Mouse (Mus musculus) bone marrow macrophage, adult 2 months (primary cell): ENCODE results near the gene Fuca1. TPM values are rescaled to one million over a fixed set of nuclear protein-coding genes. Genes with fewer than 3 reads are reported as not detected.
"Not testable (repeated sequence)": the region's sequence is repeated elsewhere in the genome, so short reads cannot be mapped to it uniquely, and the experiment has no call there.

Source experiments
- H3K27ac ChIP-seq: 2 replicates; pipeline ENCODE4 v1.5.1; 2012; ENCODE audit warnings: low read depth, low read length; ENCODE audit not compliant: insufficient read depth
- H3K4me1 ChIP-seq: 2 replicates; pipeline ENCODE4 v1.6.1; 2012; ENCODE audit warnings: low read length; ENCODE audit not compliant: control insufficient read depth, insufficient read depth
- H3K4me3 ChIP-seq: 2 replicates; pipeline ENCODE4 v1.5.1; 2012; ENCODE audit warnings: mild to moderate bottlenecking, low read length, moderate library complexity; ENCODE audit not compliant: insufficient read depth
- CTCF ChIP-seq: IDR thresholded peaks from 2 replicates; pipeline ENCODE4 v1.5.1; 2012; ENCODE audit warnings: low read depth, mild to moderate bottlenecking, low read length, moderate library complexity
- POLR2A ChIP-seq: IDR thresholded peaks from 2 replicates; pipeline ENCODE4 v1.6.1; 2012; ENCODE audit warnings: mild to moderate bottlenecking, low read depth, low read length, borderline replicate concordance
- polyA plus RNA-seq: library from polyadenylated mRNA; stranded (reverse); fragments of >200 nt; gene quantifications from 2 replicates; pipeline ENCODE4 v1.2.4, GENCODE M21; 2012; ENCODE audit not compliant: missing spikeins, insufficient read depth, insufficient read length

The Fuca1 gene
- polyA plus RNA-seq, 1 experiment = 418 TPM

DNA sequence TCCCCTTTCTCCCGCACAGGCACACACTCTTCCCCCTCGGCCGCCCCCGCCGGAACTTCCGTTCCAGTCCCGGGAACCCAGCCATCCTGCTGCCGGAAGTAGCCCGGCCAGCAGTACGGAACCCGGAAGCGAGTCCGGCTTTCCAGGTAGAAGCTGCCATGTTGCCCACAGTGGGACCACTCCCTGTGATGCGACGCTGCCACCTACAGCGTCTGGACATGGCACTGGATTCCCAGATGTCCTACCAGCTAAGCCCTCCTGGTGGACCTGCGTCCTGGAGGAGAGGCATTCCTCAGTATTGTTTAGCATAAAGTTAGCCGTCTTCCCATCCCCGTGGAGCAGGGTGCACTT lies 52.0 kb downstream of the Fuca1 start, which contains the start of gene Lypla2:
Gene Lypla2 (minus strand): TSS at position 71 of the 351 bp plus-strand sequence.
- peak within 1 kb of the TSS; percentile 79 for H3K27ac ChIP-seq
- peaks cover 24% of the 10 kb centered on the region for H3K4me1 ChIP-seq
- H3K4me3 ChIP-seq = peak within 1 kb of the TSS; percentile 92
- TF ChIP-seq CTCF (no peak), POLR2A (no peak; the same call in 1 of the 2 replicates)

DNA sequence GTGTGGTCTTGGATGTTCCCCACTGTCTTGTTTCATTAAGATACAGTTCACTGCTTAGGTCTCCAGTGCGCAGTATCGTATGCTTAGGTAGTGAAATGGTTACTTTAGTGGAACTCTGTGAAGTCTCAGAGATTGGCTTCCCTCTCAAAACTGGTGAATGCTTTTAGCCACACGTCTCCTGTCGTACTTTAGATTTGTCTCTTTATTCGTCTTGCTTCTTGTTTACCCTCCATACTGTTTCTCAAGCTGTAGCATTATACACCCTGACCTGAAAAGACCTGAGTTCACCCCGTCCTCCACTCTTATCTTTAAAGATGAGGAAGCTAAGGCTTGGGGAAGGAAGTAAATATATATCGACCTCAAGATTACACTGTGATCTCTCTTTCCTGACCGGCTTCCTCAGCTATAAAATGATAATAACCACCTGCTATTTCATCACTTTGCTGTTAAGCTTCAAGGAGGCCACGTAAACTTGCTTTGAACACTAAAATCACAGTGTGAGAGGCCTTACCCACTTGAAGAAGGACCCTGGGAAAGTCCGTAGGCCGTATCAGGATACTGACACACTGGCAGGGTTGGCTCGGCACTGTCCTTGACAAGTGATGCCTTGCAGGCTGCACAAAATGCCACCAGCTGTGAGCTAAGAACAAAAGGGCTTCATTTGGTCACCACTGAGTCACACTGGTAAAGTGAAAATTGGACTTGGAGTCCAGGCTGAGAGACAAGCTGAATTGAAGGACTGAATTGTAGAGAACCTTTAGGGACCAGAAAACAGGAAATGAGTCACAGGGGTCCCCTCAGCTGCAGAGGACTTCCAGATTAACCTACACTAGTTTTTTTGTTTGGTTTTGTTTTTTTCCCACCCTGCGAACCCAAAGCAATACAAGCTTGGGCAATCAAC lies 52.6 kb downstream of the Fuca1 start:
- TF ChIP-seq CTCF (no peak), POLR2A (no peak)
- peaks cover 24% of the 10 kb centered on the region for H3K4me1 ChIP-seq
- peak overlapping the region; percentile 92 for H3K4me3 ChIP-seq
- peak overlapping the region; percentile 79 for H3K27ac ChIP-seq

DNA sequence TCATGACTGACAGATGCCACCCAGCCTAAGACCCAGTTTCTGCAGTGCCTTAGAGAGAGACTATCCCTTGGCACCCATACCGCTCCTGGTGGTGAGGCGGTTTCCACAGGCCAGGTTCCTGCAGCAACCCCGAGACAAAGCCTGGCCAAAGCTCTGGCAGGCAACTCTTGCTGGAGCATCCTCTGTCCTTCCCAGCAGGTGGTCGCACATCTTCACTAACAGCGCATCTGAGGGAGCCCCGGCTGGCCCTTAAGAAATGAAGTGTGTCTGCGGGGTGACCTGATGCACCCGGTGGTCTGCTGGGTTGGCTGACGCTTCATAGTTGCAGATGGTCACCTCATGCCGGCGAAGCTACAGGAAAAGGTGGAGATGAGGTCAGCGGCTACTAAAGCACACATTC lies 55.6 kb downstream of the Fuca1 start:
- TF ChIP-seq CTCF = no peak
- TF ChIP-seq POLR2A = no peak

DNA sequence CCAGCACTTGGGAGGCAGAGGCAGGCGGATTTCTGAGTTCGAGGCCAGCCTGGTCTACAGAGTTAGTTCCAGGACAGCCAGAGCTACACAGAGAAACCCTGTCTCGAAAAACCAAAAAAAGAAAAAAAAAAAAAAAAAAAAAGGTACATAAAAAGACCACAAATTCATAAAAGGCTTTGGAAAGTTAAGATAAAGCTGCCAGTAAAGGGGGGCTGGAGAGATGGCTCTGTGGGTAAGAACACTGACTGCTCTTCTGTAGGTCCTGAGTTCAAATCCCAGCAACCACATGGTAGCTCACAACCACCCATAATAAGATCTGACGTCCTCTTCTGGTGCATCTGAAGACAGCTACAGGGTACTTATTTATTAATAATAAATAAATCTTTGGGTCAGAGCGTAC lies 59.7 kb downstream of the Fuca1 start:
- not testable (repeated sequence) for H3K27ac ChIP-seq, H3K4me3 ChIP-seq
- H3K4me1 ChIP-seq = peaks cover 22% of the 10 kb centered on the region

More for the DNA sequence above, 55.6 kb downstream of the Fuca1 start:
- Histone ChIP-seq H3K4me3 (no peak overlapping the region), H3K4me1 (peaks cover 26% of the 10 kb centered on the region), H3K27ac (no peak overlapping the region)

DNA sequence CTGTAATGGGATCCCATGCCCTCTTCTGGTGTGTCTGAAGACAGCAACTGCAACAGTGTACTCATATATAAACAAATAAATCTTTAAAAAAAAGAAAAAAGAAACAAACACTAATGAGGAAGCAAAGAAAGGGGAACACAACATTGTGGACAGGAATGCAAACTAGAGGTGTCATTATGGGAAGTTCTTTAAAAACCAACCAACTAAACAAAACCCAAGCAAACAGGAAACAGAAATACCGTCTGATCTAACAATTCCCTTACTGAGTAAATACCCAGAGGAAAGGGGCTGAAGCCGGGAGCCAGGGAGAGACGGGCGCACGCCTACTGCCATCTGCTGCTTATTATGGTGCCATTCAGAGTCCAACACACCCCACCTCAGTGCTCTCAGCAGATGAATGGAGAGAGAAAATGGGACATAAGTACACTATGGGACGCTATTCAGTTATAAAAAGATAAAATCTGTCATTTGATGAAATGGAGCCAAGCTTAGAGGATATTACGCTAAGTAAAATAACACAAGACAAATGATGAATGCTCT lies 61.1 kb downstream of the Fuca1 start:
- Histone ChIP-seq H3K27ac (peak overlapping the region; percentile 33), H3K4me1 (peaks cover 26% of the 10 kb centered on the region), H3K4me3 (no peak overlapping the region)
- TF ChIP-seq CTCF (no peak), POLR2A (no peak)

DNA sequence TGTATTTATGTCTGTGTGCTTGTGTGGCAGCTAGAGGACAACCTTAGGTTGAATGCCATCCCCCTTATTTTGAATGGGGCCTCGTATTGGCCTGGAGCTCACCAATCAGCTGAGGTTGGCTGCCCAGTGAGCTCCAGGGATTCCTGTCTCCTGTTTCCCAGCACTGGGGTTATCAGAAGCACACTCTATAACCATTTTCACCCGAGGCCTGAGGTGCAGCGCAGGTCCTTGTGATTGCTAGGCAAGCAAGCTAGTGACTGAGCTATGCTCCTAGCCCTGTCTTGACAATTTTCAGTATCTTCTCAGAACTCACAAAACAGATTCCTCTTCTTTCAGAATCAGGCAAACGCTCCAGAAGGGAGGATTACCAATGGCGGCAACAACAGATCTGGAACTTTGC lies 64.0 kb downstream of the Fuca1 start:
- Histone ChIP-seq H3K4me1 (peaks cover 29% of the 10 kb centered on the region), H3K4me3 (no peak overlapping the region), H3K27ac (no peak overlapping the region)
- TF ChIP-seq POLR2A (no peak), CTCF (no peak)

DNA sequence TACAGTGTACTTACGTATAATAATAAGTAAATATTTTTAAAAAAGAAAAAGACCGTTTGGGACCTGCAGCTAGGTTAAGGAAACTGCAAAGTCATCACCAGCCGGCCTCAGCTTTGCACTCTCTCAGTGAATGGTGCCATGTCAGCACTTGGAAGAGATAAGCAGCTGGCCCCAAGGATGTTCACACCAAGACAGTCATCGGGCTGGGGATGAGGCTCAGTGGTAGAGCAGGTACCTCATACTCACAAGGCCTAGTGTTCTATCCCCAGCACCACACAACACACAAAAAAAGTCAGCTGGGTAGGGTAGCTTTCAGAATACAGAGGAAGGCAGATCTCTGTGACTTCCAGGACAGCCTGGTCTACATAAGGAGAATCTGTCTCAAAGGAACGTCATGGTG lies 64.7 kb downstream of the Fuca1 start:
- Histone ChIP-seq H3K4me1 (peaks cover 29% of the 10 kb centered on the region), H3K4me3 (no peak overlapping the region), H3K27ac (no peak overlapping the region)
- TF ChIP-seq CTCF (no peak), POLR2A (no peak)

DNA sequence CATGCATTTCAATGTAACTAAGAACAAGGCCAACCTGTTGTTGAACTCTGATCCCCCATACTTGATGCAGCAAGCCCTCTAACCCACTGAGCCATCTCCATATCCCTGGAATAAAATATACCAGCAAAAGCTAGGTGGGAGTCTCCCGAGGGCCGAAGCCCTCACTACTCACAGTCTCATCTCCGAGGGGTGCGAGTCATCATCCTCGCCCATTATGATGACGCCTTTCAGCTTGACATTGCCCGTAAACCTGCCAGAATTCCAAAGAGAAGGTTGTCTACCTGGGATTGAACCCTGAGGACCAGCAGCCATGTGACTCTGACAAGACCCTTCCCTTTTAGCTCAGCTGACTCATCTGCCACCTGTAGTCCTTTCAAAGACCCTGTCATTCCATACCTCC lies 65.2 kb downstream of the Fuca1 start:
- TF ChIP-seq CTCF (no peak), POLR2A (no peak)
- H3K4me1 ChIP-seq = peaks cover 29% of the 10 kb centered on the region
- H3K4me3 ChIP-seq = peak overlapping the region; percentile 85; the same call in 1 of the 2 replicates
- H3K27ac ChIP-seq = no peak overlapping the region

DNA sequence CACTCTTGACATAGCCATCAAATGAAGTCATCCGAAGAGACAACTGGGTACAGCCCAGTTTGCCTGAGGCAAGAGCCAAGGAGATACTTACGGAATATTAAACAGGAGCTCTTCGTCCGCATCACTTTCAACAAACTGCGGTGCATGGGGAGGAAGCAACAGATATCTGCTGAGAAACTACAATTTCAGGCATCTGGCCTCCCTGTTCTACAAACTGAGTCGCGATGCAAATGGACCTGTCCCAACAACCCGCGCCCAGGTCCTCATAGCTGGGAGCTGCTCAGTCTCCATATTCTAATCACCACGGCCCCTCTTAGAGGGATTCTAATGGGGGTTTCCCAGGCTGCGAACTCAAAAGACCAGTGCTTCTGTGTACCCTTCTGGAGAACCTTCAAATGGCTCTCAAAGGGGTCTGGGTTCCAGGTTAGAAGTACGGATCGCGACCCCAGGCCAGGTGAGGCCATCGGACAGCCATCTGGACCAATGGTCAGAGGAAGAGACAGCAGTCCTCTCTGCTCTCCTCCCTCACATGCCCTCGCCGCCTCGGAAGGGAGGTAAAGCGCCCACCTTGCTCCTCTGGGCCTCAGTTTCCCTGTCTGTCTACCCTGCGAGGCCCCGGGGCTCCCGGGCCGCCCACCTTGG lies 65.9 kb downstream of the Fuca1 start:
- TF ChIP-seq POLR2A = no peak
- H3K4me3 ChIP-seq = peak overlapping the region; percentile 85
- peaks cover 27% of the 10 kb centered on the region for H3K4me1 ChIP-seq
- H3K27ac ChIP-seq = no peak overlapping the region
